Mouse (Mus musculus) small intestine, adult 2 months (tissue): Measurements from ENCODE around the gene Dynlt1b.
"Not testable (repeated sequence)": the region's sequence is repeated elsewhere in the genome, so short reads cannot be mapped to it uniquely, and the experiment has no call there.

ENCODE experiments used
- CTCF ChIP-seq: fragments of 200-500 bp; IDR thresholded peaks from 2 replicates; pipeline ENCODE4 v1.5.1; 2012; ENCODE audit warnings: low read depth, mild to moderate bottlenecking, control low read depth, inconsistent platforms, low read length, moderate library complexity, mixed read lengths; ENCODE audit not compliant: insufficient replicate concordance, insufficient read length; ENCODE audit errors: extremely low read depth
- POLR2A ChIP-seq: fragments of 200-500 bp; IDR thresholded peaks from 2 replicates; pipeline ENCODE4 v1.6.1; 2012; ENCODE audit warnings: low read depth, mild to moderate bottlenecking, control low read depth, inconsistent platforms, low read length, moderate library complexity

GRCm38 (mm10) chr17:6398816-6399215 lies 31.1 kb upstream of the Dynlt1b start:
- TF ChIP-seq CTCF, POLR2A: not testable (repeated sequence)
